Mouse (Mus musculus) adrenal gland, postnatal 4 days (tissue): Measurements from ENCODE around the gene Rhbdf1. TPM values are rescaled to one million over a fixed set of nuclear protein-coding genes. Genes with fewer than 3 reads are reported as not detected.
A peak's percentile ranks its signal among the peaks of the same experiment; 100 is the strongest.

ENCODE experiments used
- DNase-seq, 2 experiments: peaks; one replicate each; pipeline ENCODE4 v3.0.0; 2021 to 2022; ENCODE audit warnings: low spot score in 2 of 2, mixed read lengths in 2 of 2
- total RNA-seq, 2 experiments: library from RNA; stranded (reverse); gene quantifications; 2 replicates each; pipeline ENCODE4 v1.2.3; 2021

The Rhbdf1 gene
- total RNA-seq, 2 experiments from 2014 or later, result 43.7 to 47.5 TPM

GRCm38 (mm10) chr11:32194086-32194485, 28.0 kb downstream of the Rhbdf1 start:
- no peak for DNase-seq

GRCm38 (mm10) chr11:32193156-32193555, 28.9 kb downstream of the Rhbdf1 start:
- no peak for DNase-seq

- no peak for DNase-seq
Observed at GRCm38 (mm10) chr11:32190603-32191110, 31.4 kb downstream of the Rhbdf1 start.

GRCm38 (mm10) chr11:32190119-32190518, 32.0 kb downstream of the Rhbdf1 start:
- no peak for DNase-seq

- DNase-seq, result no peak
Observed at GRCm38 (mm10) chr11:32189434-32189833, 32.7 kb downstream of the Rhbdf1 start.

- DNase-seq, result no peak
Observed at GRCm38 (mm10) chr11:32188881-32189280, 33.2 kb downstream of the Rhbdf1 start.

GRCm38 (mm10) chr11:32187256-32187655, 34.8 kb downstream of the Rhbdf1 start:
- DNase-seq, result no peak

- DNase-seq, result no peak
Observed at GRCm38 (mm10) chr11:32186031-32186430, 36.1 kb downstream of the Rhbdf1 start.

GRCm38 (mm10) chr11:32184469-32184868, 37.6 kb downstream of the Rhbdf1 start:
- DNase-seq, result no peak

GRCm38 (mm10) chr11:32181973-32182868, 39.9 kb downstream of the Rhbdf1 start:
- peak; percentile 53 to 58 for DNase-seq

- DNase-seq, result no peak
Observed at GRCm38 (mm10) chr11:32181246-32181645, 40.9 kb downstream of the Rhbdf1 start.

- no peak for DNase-seq
Observed at GRCm38 (mm10) chr11:32178506-32178905, 43.6 kb downstream of the Rhbdf1 start.

- DNase-seq, result no peak
Observed at GRCm38 (mm10) chr11:32166683-32167082, 55.4 kb downstream of the Rhbdf1 start.

GRCm38 (mm10) chr11:32161922-32162804, 59.9 kb downstream of the Rhbdf1 start:
- DNase-seq, result peak; percentile 45 to 51

GRCm38 (mm10) chr11:32161500-32161899, 60.6 kb downstream of the Rhbdf1 start:
- no peak for DNase-seq

GRCm38 (mm10) chr11:32160341-32160740, 61.8 kb downstream of the Rhbdf1 start:
- DNase-seq, result no peak

Other genes with a start within 250 kb of the Rhbdf1 start
- gene Nsg2, start 221.8 kb downstream of the Rhbdf1 start, total RNA-seq, result 10 to 100 TPM; 58.2 to 64.7 TPM
- gene Il9r, start 22.0 kb downstream of the Rhbdf1 start, total RNA-seq, result under 1 TPM; 0.17 to 0.40 TPM
- gene Snrnp25, start 16.9 kb downstream of the Rhbdf1 start, total RNA-seq, result 10 to 100 TPM; 19.5 to 20.2 TPM
- 10 to 100 TPM; 38.5 to 40.6 TPM for gene Mpg, start 4.2 kb upstream of the Rhbdf1 start, total RNA-seq
- 10 to 100 TPM; 73.7 to 77.3 TPM for gene Nprl3, start 45.4 kb upstream of the Rhbdf1 start, total RNA-seq
- not detected for gene Hba-x, start 54.1 kb upstream of the Rhbdf1 start, total RNA-seq
- gene Hba-a1, start 61.2 kb upstream of the Rhbdf1 start, total RNA-seq, result 1,000 to 10,000 TPM; 4,498 to 5,274 TPM
- gene Hbq1b, start 64.7 kb upstream of the Rhbdf1 start, total RNA-seq, result 1 to 10 TPM; 3.9 to 5.3 TPM
- 1,000 to 10,000 TPM; 3,034 to 3,470 TPM for gene Hba-a2, start 74.2 kb upstream of the Rhbdf1 start, total RNA-seq
- gene Hbq1a, start 77.8 kb upstream of the Rhbdf1 start, total RNA-seq, result 1 to 10 TPM in 1 of 2 experiments, not detected in 1; 1.5 TPM
- 10 to 100 TPM; 23.4 to 29.2 TPM for gene Sh3pxd2b, start 125.5 kb upstream of the Rhbdf1 start, total RNA-seq
- gene Ubtd2, start 233.1 kb upstream of the Rhbdf1 start, total RNA-seq, result 10 to 100 TPM; 26.1 to 30.9 TPM